Mouse (Mus musculus) kidney, embryonic 14.5 days (tissue): ENCODE measurements around the gene Prep. TPM values are rescaled to one million over a fixed set of nuclear protein-coding genes. Genes with fewer than 3 reads are reported as not detected.

Experiments used
- ATAC-seq: fragments of 200-750 bp; cut with Nextera tagmentation; 2 replicates; pipeline ENCODE4 v1.8.0; 2017; ENCODE audit warnings: moderate number of reproducible peaks, mild to moderate bottlenecking, moderate TSS enrichment, moderate library complexity; ENCODE audit not compliant: low FRiP score, low TSS enrichment
- H3K27ac ChIP-seq: fragments of 300-500 bp; sonication (generic); 2 replicates; pipeline ENCODE4 v1.5.1; 2014; ENCODE audit warnings: low read depth, mild to moderate bottlenecking, low read length, moderate library complexity, mixed read lengths
- H3K27me3 ChIP-seq: fragments of 300-500 bp; sonication (generic); 2 replicates; pipeline ENCODE4 v1.6.1; 2014; ENCODE audit warnings: mild to moderate bottlenecking, low read length; ENCODE audit not compliant: control insufficient read depth, insufficient read depth
- H3K36me3 ChIP-seq: fragments of 300-500 bp; sonication (generic); 2 replicates; pipeline ENCODE4 v1.6.1; 2014; ENCODE audit warnings: low read length, mixed read lengths; ENCODE audit not compliant: control insufficient read depth, insufficient read depth
- H3K4me1 ChIP-seq: fragments of 300-500 bp; sonication (generic); 2 replicates; pipeline ENCODE4 v1.6.1; 2014; ENCODE audit warnings: low read length, mixed read lengths; ENCODE audit not compliant: control insufficient read depth, insufficient read depth
- H3K4me2 ChIP-seq: fragments of 300-500 bp; sonication (generic); replicated peaks from 2 replicates; pipeline ENCODE4 v1.6.1; 2014; ENCODE audit warnings: low read depth, mild to moderate bottlenecking, low read length
- H3K4me3 ChIP-seq: fragments of 300-500 bp; sonication (generic); 2 replicates; pipeline ENCODE4 v1.5.1; 2014; ENCODE audit warnings: mild to moderate bottlenecking, low read length
- H3K9ac ChIP-seq: fragments of 300-500 bp; sonication (generic); 2 replicates; pipeline ENCODE4 v1.6.1; 2014; ENCODE audit warnings: low read depth, mild to moderate bottlenecking, low read length, moderate library complexity
- H3K9me3 ChIP-seq: fragments of 300-500 bp; sonication (generic); 2 replicates; pipeline ENCODE4 v1.6.1; 2016; ENCODE audit warnings: low read length; ENCODE audit not compliant: control insufficient read depth
- WGBS: fragments of 180-500 bp; shearing (Covaris S2); extraction: QIAGEN DNeasy Blood & Tissue Kit; methylation state at CpG from one replicate; pipeline ENCODE4 v1.1.7; 2014; 5-methylcytosine and 5-hydroxymethylcytosine counted together
- microRNA-seq: library from miRNA; unstranded; fragments of <30 nt; microRNA quantifications from one replicate; pipeline ENCODE4, GENCODE M21; 2016
- polyA plus RNA-seq: library from polyadenylated mRNA; unstranded; fragments of >200 nt; fragmentation: Nextera tagmentation; extraction: Ambion mirVana; gene quantifications from 2 replicates; pipeline ENCODE4 v1.2.1, GENCODE M21; 2014

The Prep gene
- polyA plus RNA-seq, 1 experiment from 2014 or later: 23.8 TPM

DNA sequence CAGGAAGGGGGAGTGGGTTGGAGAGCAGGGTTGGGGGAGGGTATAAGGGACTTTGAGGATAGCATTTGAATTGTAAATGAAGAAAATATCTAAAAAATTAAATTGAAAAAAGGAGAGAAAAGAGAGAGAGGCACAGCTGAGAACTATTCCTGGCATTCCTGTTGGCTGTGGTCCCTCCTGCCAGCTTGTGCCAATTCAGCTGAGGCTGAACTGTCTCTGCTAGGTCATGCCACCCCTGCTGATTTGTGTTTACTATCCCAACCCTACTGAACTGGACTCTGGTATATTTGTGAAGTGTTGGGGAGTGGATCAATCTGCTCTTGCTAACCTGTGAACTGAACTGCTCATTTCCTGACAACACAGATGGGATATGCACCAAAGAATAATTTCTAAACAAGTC is 143.2 kb downstream of the Prep start:
- H3K4me2 ChIP-seq: no peak overlapping the region
- no peaks in the 10 kb centered on the region for H3K36me3 ChIP-seq
- H3K9ac ChIP-seq: no peak overlapping the region
- H3K9me3 ChIP-seq: no peaks in the 10 kb centered on the region
- ATAC-seq: no peak
- no peaks in the 10 kb centered on the region for H3K27me3 ChIP-seq
- H3K4me1 ChIP-seq: no peaks in the 10 kb centered on the region
- H3K27ac ChIP-seq: no peak overlapping the region
- H3K4me3 ChIP-seq: no peak overlapping the region

DNA sequence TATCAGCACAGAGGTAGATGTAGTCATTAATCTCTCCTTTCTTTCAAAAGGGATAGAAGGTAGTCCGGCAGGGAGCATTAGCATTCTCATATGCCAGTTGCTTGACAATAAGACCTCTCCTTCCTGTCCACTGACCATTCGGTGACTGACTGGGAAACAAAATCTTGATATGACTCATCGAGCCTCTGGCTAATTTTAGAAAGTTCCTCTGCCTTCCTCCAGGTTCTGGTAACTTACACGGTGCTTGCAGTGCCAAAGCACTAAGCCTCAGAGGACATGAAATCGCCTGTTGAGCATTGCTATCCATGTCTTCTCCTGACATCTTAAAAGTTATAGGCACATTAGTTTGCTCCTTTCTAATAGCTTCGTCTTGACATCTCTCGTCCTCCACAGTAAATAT is 149.7 kb downstream of the Prep start:
- no peaks in the 10 kb centered on the region for H3K9me3 ChIP-seq
- no peaks in the 10 kb centered on the region for H3K4me1 ChIP-seq
- no peak overlapping the region for H3K27ac ChIP-seq
- no peak overlapping the region for H3K4me2 ChIP-seq
- no peaks in the 10 kb centered on the region for H3K27me3 ChIP-seq
- H3K4me3 ChIP-seq: no peak overlapping the region
- no peak overlapping the region for H3K9ac ChIP-seq
- ATAC-seq: no peak
- 78% methylated on average over 7 of the region's 7 CpGs for WGBS
- H3K36me3 ChIP-seq: no peaks in the 10 kb centered on the region

Small RNA genes within 50 kb of the gene (microRNA-seq; reads per million reads assigned to microRNA genes)
- not detected for gene Gm23766

Other genes with a start within 250 kb of the Prep start
- 0.22 and 0.51 TPM in 2 replicates for gene Popdc3, start 110.9 kb downstream of the Prep start, polyA plus RNA-seq